Mouse (Mus musculus): ENCODE results near the gene Mpz. TPM values are rescaled to one million over a fixed set of nuclear protein-coding genes. Genes with fewer than 3 reads are reported as not detected.

Mpz gene
- total RNA-seq, 2 experiments from 2014 or later, result not detected

GRCm38 (mm10) chr1:171184314-171184713 lies 33.8 kb downstream of the Mpz start:
- no peak for DNase-seq
- intact Hi-C loops (cut with DNase I), result no loop called here

GRCm38 (mm10) chr1:171185655-171186054 lies 35.1 kb downstream of the Mpz start:
- intact Hi-C loops (cut with DNase I), result no loop called here
- no peak for DNase-seq

GRCm38 (mm10) chr1:171187851-171188700 lies 37.6 kb downstream of the Mpz start:
- DNase-seq, result no peak
- intact Hi-C loops (cut with DNase I), result no loop called here

GRCm38 (mm10) chr1:171189046-171189445 lies 38.5 kb downstream of the Mpz start:
- no peak for DNase-seq
- intact Hi-C loops (cut with DNase I), result no loop called here

GRCm38 (mm10) chr1:171189476-171190114 lies 39.1 kb downstream of the Mpz start:
- intact Hi-C loops (cut with DNase I), result no loop called here
- no peak for DNase-seq

GRCm38 (mm10) chr1:171190832-171191231 lies 40.3 kb downstream of the Mpz start:
- intact Hi-C loops (cut with DNase I), result no loop called here
- DNase-seq, result no peak

GRCm38 (mm10) chr1:171192283-171192682 lies 41.8 kb downstream of the Mpz start:
- no peak for DNase-seq
- intact Hi-C loops (cut with DNase I), result no loop called here

GRCm38 (mm10) chr1:171193093-171193840 lies 42.8 kb downstream of the Mpz start:
- intact Hi-C loops (cut with DNase I), result no loop called here
- DNase-seq, result no peak

- intact Hi-C loops (cut with DNase I), result no loop called here
- no peak for DNase-seq
Measured at GRCm38 (mm10) chr1:171193911-171194830, 43.7 kb downstream of the Mpz start.

GRCm38 (mm10) chr1:171195046-171195822 lies 44.7 kb downstream of the Mpz start:
- intact Hi-C loops (cut with DNase I), result no loop called here
- no peak for DNase-seq

GRCm38 (mm10) chr1:171195887-171196397 lies 45.4 kb downstream of the Mpz start, which contains the start of gene Pcp4l1:
Pcp4l1 (minus strand) TSS chr1:171196268.
- intact Hi-C loops (cut with DNase I), result no loop called here
- peak; percentile 64 for DNase-seq

- intact Hi-C loops (cut with DNase I), result no loop called here
- no peak for DNase-seq
Measured at GRCm38 (mm10) chr1:171199532-171199931, 49.0 kb downstream of the Mpz start.

- DNase-seq, result no peak
- intact Hi-C loops (cut with DNase I), result no loop called here
Measured at GRCm38 (mm10) chr1:171200769-171201168, 50.3 kb downstream of the Mpz start.

- intact Hi-C loops (cut with DNase I), result no loop called here
- DNase-seq, result no peak
Measured at GRCm38 (mm10) chr1:171203471-171204248, 53.1 kb downstream of the Mpz start.

GRCm38 (mm10) chr1:171204249-171204644 lies 53.7 kb downstream of the Mpz start:
- DNase-seq, result no peak
- intact Hi-C loops (cut with DNase I), result no loop called here

- intact Hi-C loops (cut with DNase I), result no loop called here
- no peak for DNase-seq
Measured at GRCm38 (mm10) chr1:171205704-171206493, 55.4 kb downstream of the Mpz start.

GRCm38 (mm10) chr1:171209409-171209808 lies 58.9 kb downstream of the Mpz start:
- intact Hi-C loops (cut with DNase I), result no loop called here
- DNase-seq, result no peak

Measured in left cerebral cortex, postnatal 4 days (tissue).